Mouse (Mus musculus) myocyte (in vitro differentiated cells): ENCODE data around the gene Dusp13. TPM values are rescaled to one million over a fixed set of nuclear protein-coding genes. Genes with fewer than 3 reads are reported as not detected.

Experiments
- H3K27me3 ChIP-seq: one replicate; pipeline ENCODE4 v1.6.1; 2011; ENCODE audit not compliant: control insufficient read depth, insufficient read depth, insufficient read length
- H3K36me3 ChIP-seq: one replicate; pipeline ENCODE4 v1.6.1; 2011; ENCODE audit not compliant: control insufficient read depth, insufficient read depth
- H3K4me2 ChIP-seq: one replicate; pipeline ENCODE4 v1.6.1; 2011; ENCODE audit warnings: low read depth, control low read depth
- H3K4me3 ChIP-seq: one replicate; pipeline ENCODE4 v1.5.1; 2011; ENCODE audit warnings: mild to moderate bottlenecking, control low read depth, moderate library complexity
- H3K79me2 ChIP-seq: one replicate; pipeline ENCODE4 v1.6.1; 2011; ENCODE audit not compliant: control insufficient read depth, insufficient read depth
- H3ac ChIP-seq: one replicate; pipeline ENCODE4 v1.6.1; 2011; ENCODE audit not compliant: control insufficient read depth, insufficient read length
- CEBPB ChIP-seq: IDR thresholded peaks from 2 replicates; pipeline ENCODE4 v1.6.1; 2011; ENCODE audit warnings: mild to moderate bottlenecking, moderate library complexity; ENCODE audit not compliant: poor library complexity, insufficient read depth, severe bottlenecking
- E2F4 ChIP-seq: IDR thresholded peaks from one replicate; pipeline ENCODE4 v1.6.1; 2011; ENCODE audit warnings: mild to moderate bottlenecking, control low read depth, moderate library complexity; ENCODE audit not compliant: insufficient read depth
- MAX ChIP-seq: IDR thresholded peaks from one replicate; pipeline ENCODE4 v1.6.1; 2011; ENCODE audit warnings: low read depth, mild to moderate bottlenecking, control low read depth
- MYOD1 ChIP-seq, 3 experiments: IDR thresholded peaks; one replicate each; pipeline ENCODE4 v1.6.1; 2011; ENCODE audit warnings: control low read depth in 2 of 3, low read depth in 2 of 3, mild to moderate bottlenecking in 2 of 3, moderate library complexity in 1 of 3; ENCODE audit not compliant: insufficient read length in 2 of 3, control insufficient read depth in 1 of 3
- MYOG ChIP-seq, 3 experiments: IDR thresholded peaks; one replicate each; pipeline ENCODE4 v1.6.1; 2011; ENCODE audit warnings: control low read depth in 2 of 3, low read depth in 2 of 3, mild to moderate bottlenecking in 2 of 3; ENCODE audit not compliant: insufficient read length in 2 of 3, control insufficient read depth in 1 of 3, insufficient read depth in 1 of 3
- POLR2A ChIP-seq: IDR thresholded peaks from one replicate; pipeline ENCODE4 v1.6.1; 2011; ENCODE audit warnings: low read depth, mild to moderate bottlenecking, control low read depth, moderate library complexity; ENCODE audit not compliant: insufficient read length
- POLR2AphosphoS2 ChIP-seq: IDR thresholded peaks from one replicate; pipeline ENCODE4 v1.6.1; 2011; ENCODE audit warnings: low read depth, control low read depth; ENCODE audit not compliant: insufficient read length
- REST ChIP-seq: IDR thresholded peaks from one replicate; pipeline ENCODE4 v1.6.1; 2011; ENCODE audit warnings: mild to moderate bottlenecking, control low read depth, moderate library complexity; ENCODE audit not compliant: insufficient read depth, insufficient read length
- SRF ChIP-seq: IDR thresholded peaks from one replicate; pipeline ENCODE4 v1.6.1; 2011; ENCODE audit warnings: low read depth; ENCODE audit not compliant: control insufficient read depth, insufficient read length
- TCF12 ChIP-seq: IDR thresholded peaks from one replicate; pipeline ENCODE4 v1.6.1; 2011; ENCODE audit warnings: mild to moderate bottlenecking, control low read depth; ENCODE audit not compliant: poor library complexity, insufficient read depth, severe bottlenecking
- TCF3 ChIP-seq: IDR thresholded peaks from one replicate; pipeline ENCODE4 v1.6.1; 2011; ENCODE audit warnings: low read depth, control low read depth; ENCODE audit not compliant: insufficient read length
- USF1 ChIP-seq: IDR thresholded peaks from one replicate; pipeline ENCODE4 v1.6.1; 2011; ENCODE audit warnings: low read depth, mild to moderate bottlenecking, control low read depth, moderate library complexity
- polyA plus RNA-seq: library from polyadenylated mRNA; unstranded; fragments of >200 nt; fragmentation: generic; extraction: Trizol; gene quantifications from one replicate; pipeline ENCODE4 v1.2.1, GENCODE M21; 2012; ENCODE audit warnings: missing spikeins

The Dusp13 gene
- polyA plus RNA-seq, 1 experiment, result 24.6 TPM

- TF ChIP-seq MAX, result no peak
- TF ChIP-seq TCF12, result no peak
- TF ChIP-seq POLR2A, result no peak
- no peak for TF ChIP-seq REST
- no peak for TF ChIP-seq MYOG (IDR thresholded peaks at IDR 0.05; ENCODE audit: control insufficient read depth in 1 of 3, insufficient read depth in 1 of 3, insufficient read length in 2 of 3, low read depth in 2 of 3)
- TF ChIP-seq CEBPB, result no peak
- no peak for TF ChIP-seq TCF3
- TF ChIP-seq MYOD1 (IDR thresholded peaks at IDR 0.05; ENCODE audit: control insufficient read depth in 1 of 3, insufficient read length in 2 of 3, low read depth in 2 of 3), result no peak
- no peak for TF ChIP-seq E2F4
- no peak for TF ChIP-seq USF1
- no peak for TF ChIP-seq POLR2AphosphoS2
Measured at GRCm38 (mm10) chr14:21761560-21761959, 10.6 kb upstream of the Dusp13 start.

GRCm38 (mm10) chr14:21753367-21753766 lies 2.4 kb upstream of the Dusp13 start:
- H3K4me3 ChIP-seq, result no peak overlapping the region
- no peak overlapping the region for H3K4me2 ChIP-seq
- H3K36me3 ChIP-seq, result no peaks in the 10 kb centered on the region
- H3K27me3 ChIP-seq, result no peaks in the 10 kb centered on the region
- TF ChIP-seq E2F4, result no peak
- TF ChIP-seq USF1, result no peak
- TF ChIP-seq SRF, result no peak
- H3K79me2 ChIP-seq, result peaks cover 77% of the 10 kb centered on the region
- no peak overlapping the region for H3ac ChIP-seq

More at GRCm38 (mm10) chr14:21761560-21761959, 10.6 kb upstream of the Dusp13 start:
- Histone ChIP-seq H3K79me2 (peaks cover 88% of the 10 kb centered on the region), H3K27me3 (no peaks in the 10 kb centered on the region), H3K4me2 (no peak overlapping the region), H3K4me3 (no peak overlapping the region), H3K36me3 (no peaks in the 10 kb centered on the region), H3ac (no peak overlapping the region)

- H3ac ChIP-seq, result no peak overlapping the region
- H3K79me2 ChIP-seq, result peaks cover 68% of the 10 kb centered on the region
- H3K4me2 ChIP-seq, result peak overlapping the region; percentile 90
- no peak for TF ChIP-seq USF1
- TF ChIP-seq CEBPB, result no peak
- TF ChIP-seq MYOG (IDR thresholded peaks at IDR 0.05; ENCODE audit: control insufficient read depth in 1 of 3, insufficient read depth in 1 of 3, insufficient read length in 2 of 3, low read depth in 2 of 3), result no peak
- no peak for TF ChIP-seq TCF12
- no peak for TF ChIP-seq POLR2AphosphoS2
- no peak for TF ChIP-seq SRF
- peak overlapping the region; percentile 91 for H3K4me3 ChIP-seq
- no peaks in the 10 kb centered on the region for H3K27me3 ChIP-seq
- H3K36me3 ChIP-seq, result no peaks in the 10 kb centered on the region
Measured at GRCm38 (mm10) chr14:21752411-21752810, 1.4 kb upstream of the Dusp13 start.

- H3K4me3 ChIP-seq, result peak within 1 kb of the TSS; percentile 91
- H3K27me3 ChIP-seq, result no peaks in the 10 kb centered on the region
- no peaks in the 10 kb centered on the region for H3K36me3 ChIP-seq
- H3K79me2 ChIP-seq, result peaks cover 46% of the 10 kb centered on the region
- TF ChIP-seq CEBPB (peak; percentile 77), SRF (no peak), MAX (no peak), USF1 (no peak), POLR2AphosphoS2 (peak; percentile 90), TCF12 (no peak), MYOG (IDR thresholded peaks at IDR 0.05; ENCODE audit: control insufficient read depth in 1 of 3, insufficient read depth in 1 of 3, insufficient read length in 2 of 3, low read depth in 2 of 3) (peak in 1 of 3 experiments; percentile 19), POLR2A (peak; percentile 92), TCF3 (no peak), MYOD1 (IDR thresholded peaks at IDR 0.05; ENCODE audit: control insufficient read depth in 1 of 3, insufficient read length in 2 of 3, low read depth in 2 of 3) (no peak), REST (no peak), E2F4 (no peak)
- H3ac ChIP-seq, result peak within 1 kb of the TSS; percentile 65
- H3K4me2 ChIP-seq, result peak within 1 kb of the TSS; percentile 90
Measured at GRCm38 (mm10) chr14:21750008-21750880, 737 bp downstream of the Dusp13 start, which contains the start of gene Samd8. Gene Samd8 (plus strand): TSS chr14:21750531.

GRCm38 (mm10) chr14:21748142-21748870 lies 2.7 kb downstream of the Dusp13 start:
- peak; percentile 83 to 99 (median 99) for TF ChIP-seq MYOD1 (IDR thresholded peaks at IDR 0.05; ENCODE audit: control insufficient read depth in 1 of 3, insufficient read length in 2 of 3, low read depth in 2 of 3)
- TF ChIP-seq REST, result no peak
- TF ChIP-seq POLR2A, result no peak
- no peak for TF ChIP-seq USF1
- no peak for TF ChIP-seq POLR2AphosphoS2
- TF ChIP-seq CEBPB, result no peak
- no peak for TF ChIP-seq SRF
- TF ChIP-seq TCF12, result peak; percentile 83
- TF ChIP-seq MAX, result no peak
- TF ChIP-seq TCF3, result peak; percentile 50
- TF ChIP-seq MYOG (IDR thresholded peaks at IDR 0.05; ENCODE audit: control insufficient read depth in 1 of 3, insufficient read depth in 1 of 3, insufficient read length in 2 of 3, low read depth in 2 of 3), result peak in 2 of 3 experiments; percentile 6 to 81
- no peak for TF ChIP-seq E2F4

More at GRCm38 (mm10) chr14:21748142-21748870, 2.7 kb downstream of the Dusp13 start:
- peak overlapping the region; percentile 11 for H3K4me3 ChIP-seq
- H3K79me2 ChIP-seq, result peaks cover 27% of the 10 kb centered on the region
- no peaks in the 10 kb centered on the region for H3K36me3 ChIP-seq
- H3K27me3 ChIP-seq, result no peaks in the 10 kb centered on the region
- peak overlapping the region; percentile 88 for H3K4me2 ChIP-seq
- no peak overlapping the region for H3ac ChIP-seq
